Mouse (Mus musculus) midbrain, embryonic 13.5 days (tissue): Measurements from ENCODE around the gene Haus4. TPM values are rescaled to one million over a fixed set of nuclear protein-coding genes. Genes with fewer than 3 reads are reported as not detected.

Source experiments
- polyA plus RNA-seq: library from polyadenylated mRNA; unstranded; fragments of >200 nt; fragmentation: Nextera tagmentation; extraction: Ambion mirVana; gene quantifications from 2 replicates; pipeline ENCODE4 v1.2.1, GENCODE M21; 2015

Gene Haus4
- polyA plus RNA-seq, 1 experiment from 2014 or later: 21.7 TPM

Other genes starting within 250 kb of the Haus4 start
- 43.1 and 47.3 TPM in 2 replicates for gene Oxa1l, start 193.8 kb downstream of the Haus4 start, polyA plus RNA-seq
- 5.3 and 5.9 TPM in 2 replicates for gene Slc7a7, start 136.8 kb downstream of the Haus4 start, polyA plus RNA-seq
- gene Mrpl52, start 127.7 kb downstream of the Haus4 start, polyA plus RNA-seq: 278 and 280 TPM in 2 replicates
- 50.1 and 55.9 TPM in 2 replicates for gene Mmp14, start 123.0 kb downstream of the Haus4 start, polyA plus RNA-seq
- gene Lrp10, start 90.5 kb downstream of the Haus4 start, polyA plus RNA-seq: 22.3 and 27.5 TPM in 2 replicates
- gene Rem2, start 78.5 kb downstream of the Haus4 start, polyA plus RNA-seq: 44.3 and 52.3 TPM in 2 replicates
- gene Prmt5, start 37.1 kb downstream of the Haus4 start, polyA plus RNA-seq: 101 and 107 TPM in 2 replicates
- 13.5 and 18.0 TPM in 2 replicates for gene Ajuba, start 22.9 kb upstream of the Haus4 start, polyA plus RNA-seq
- 8.7 and 9.3 TPM in 2 replicates for gene 4931414P19Rik, start 51.4 kb upstream of the Haus4 start, polyA plus RNA-seq
- gene Psmb5, start 63.4 kb upstream of the Haus4 start, polyA plus RNA-seq: 438 and 468 TPM in 2 replicates
- gene Psmb11, start 66.8 kb upstream of the Haus4 start, polyA plus RNA-seq: 0.15 TPM in 1 of 2 replicates, not detected in the other
- not detected in 2 replicates for gene Gm17606, start 86.3 kb upstream of the Haus4 start, polyA plus RNA-seq
- gene Cdh24, start 86.7 kb upstream of the Haus4 start, polyA plus RNA-seq: 9.5 and 12.3 TPM in 2 replicates
- 75.4 and 76.6 TPM in 2 replicates for gene 1700123O20Rik, start 131.6 kb upstream of the Haus4 start, polyA plus RNA-seq
- gene Acin1, start 132.3 kb upstream of the Haus4 start, polyA plus RNA-seq: 185 and 187 TPM in 2 replicates
- 0.27 and 0.32 TPM in 2 replicates for gene Gm29776, start 144.2 kb upstream of the Haus4 start, polyA plus RNA-seq
- not detected in 2 replicates for gene Cebpe, start 157.6 kb upstream of the Haus4 start, polyA plus RNA-seq
- gene Slc7a8, start 227.3 kb upstream of the Haus4 start, polyA plus RNA-seq: 4.6 and 4.9 TPM in 2 replicates